Mouse (Mus musculus): ENCODE measurements around the gene Stat6. TPM values are rescaled to one million over a fixed set of nuclear protein-coding genes. Genes with fewer than 3 reads are reported as not detected.
A peak's percentile ranks its signal among the peaks of the same experiment; 100 is the strongest.

The Stat6 gene
- total and polyA plus RNA-seq, 2 experiments: 27.7 to 44.7 TPM

DNA sequence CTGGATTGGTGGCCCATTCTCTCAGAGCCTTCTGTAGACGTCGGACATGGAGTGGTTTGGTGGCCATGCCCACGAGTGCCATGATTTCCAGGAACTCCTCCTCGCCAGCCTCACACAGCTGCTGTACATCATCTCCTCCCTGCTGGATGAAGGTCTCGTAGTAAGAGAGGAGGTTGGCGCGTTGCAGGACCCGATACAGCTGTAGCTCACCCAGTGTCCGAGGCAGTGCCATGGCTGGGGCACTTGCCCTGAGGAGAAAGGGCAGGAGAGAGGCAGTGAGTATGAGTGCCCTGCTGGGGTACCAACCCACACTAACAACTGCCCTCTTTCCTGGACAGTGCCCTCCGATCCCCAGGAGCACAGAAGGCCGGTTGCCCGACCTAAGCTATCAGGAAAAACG lies 22.1 kb downstream of the Stat6 start:
- no peak for DNase-seq (ENCODE audit: extremely low read depth, low read depth, low spot score)
- peak overlapping the region; percentile 5; the same call in 1 of the 2 replicates for H3K9ac ChIP-seq (ENCODE audit: low read depth, low read length)
- no peaks in the 10 kb centered on the region for H3K27me3 ChIP-seq (ENCODE audit: control insufficient read depth, insufficient read depth, low read length)
- peaks cover 5% of the 10 kb centered on the region for H3K36me3 ChIP-seq (ENCODE audit: control insufficient read depth, insufficient read depth, low read length)
- H3K4me3 ChIP-seq (ENCODE audit: insufficient read depth, low read depth, low read length): no peak overlapping the region
- no peak overlapping the region for H3K27ac ChIP-seq (replicated peaks; ENCODE audit: insufficient read depth, low read depth, low read length)
- H3K4me1 ChIP-seq (ENCODE audit: control insufficient read depth, insufficient read depth, low read length): peaks cover 18% of the 10 kb centered on the region
- WGBS: 58% methylated on average over 13 of the region's 13 CpGs
- TF ChIP-seq CTCF (IDR thresholded peaks at IDR 0.05; ENCODE audit: low read depth, low read length) (no peak), POLR2A (IDR thresholded peaks at IDR 0.05; ENCODE audit: extremely low read depth, insufficient read depth, low read length) (no peak)
- peaks cover 9% of the 10 kb centered on the region; the same call in 1 of the 2 replicates for H3K79me2 ChIP-seq (ENCODE audit: control insufficient read depth, insufficient read depth, low read length)

- H3K27me3 ChIP-seq (ENCODE audit: control insufficient read depth, insufficient read depth, low read length): no peaks in the 10 kb centered on the region
- DNase-seq (ENCODE audit: extremely low read depth, low read depth, low spot score): no peak
- peaks cover 18% of the 10 kb centered on the region for H3K4me1 ChIP-seq (ENCODE audit: control insufficient read depth, insufficient read depth, low read length)
- peak overlapping the region; percentile 86 for H3K27ac ChIP-seq (replicated peaks; ENCODE audit: insufficient read depth, low read depth, low read length)
- H3K36me3 ChIP-seq (ENCODE audit: control insufficient read depth, insufficient read depth, low read length): peaks cover 2% of the 10 kb centered on the region; the same call in 1 of the 2 replicates
- peak overlapping the region; percentile 92 for H3K9ac ChIP-seq (ENCODE audit: low read depth, low read length)
- WGBS: 6% methylated on average over 14 of the region's 14 CpGs
- peak overlapping the region; percentile 86 for H3K4me3 ChIP-seq (ENCODE audit: insufficient read depth, low read depth, low read length)
- TF ChIP-seq POLR2A (IDR thresholded peaks at IDR 0.05; ENCODE audit: extremely low read depth, insufficient read depth, low read length) (no peak), CTCF (IDR thresholded peaks at IDR 0.05; ENCODE audit: low read depth, low read length) (no peak)
- H3K79me2 ChIP-seq (ENCODE audit: control insufficient read depth, insufficient read depth, low read length): peaks cover 9% of the 10 kb centered on the region; the same call in 1 of the 2 replicates
These were observed 22.8 kb downstream of the Stat6 start for GRCm38 (mm10) chr10:127665366-127666181.

- Histone ChIP-seq H3K9ac (ENCODE audit: low read depth, low read length) (peak within 1 kb of the TSS; percentile 92), H3K79me2 (ENCODE audit: control insufficient read depth, insufficient read depth, low read length) (peaks cover 9% of the 10 kb centered on the region; the same call in 1 of the 2 replicates), H3K4me3 (ENCODE audit: insufficient read depth, low read depth, low read length) (peak within 1 kb of the TSS; percentile 86), H3K27me3 (ENCODE audit: control insufficient read depth, insufficient read depth, low read length) (no peaks in the 10 kb centered on the region), H3K4me1 (ENCODE audit: control insufficient read depth, insufficient read depth, low read length) (peaks cover 18% of the 10 kb centered on the region), H3K36me3 (ENCODE audit: control insufficient read depth, insufficient read depth, low read length) (peaks cover 2% of the 10 kb centered on the region; the same call in 1 of the 2 replicates), H3K27ac (replicated peaks; ENCODE audit: insufficient read depth, low read depth, low read length) (peak within 1 kb of the TSS; percentile 94)
- TF ChIP-seq POLR2A (IDR thresholded peaks at IDR 0.05; ENCODE audit: extremely low read depth, insufficient read depth, low read length): peak; percentile 70; the same call in 1 of the 2 replicates
- TF ChIP-seq CTCF (IDR thresholded peaks at IDR 0.05; ENCODE audit: low read depth, low read length): no peak
- WGBS: under 1% methylated on average over 72 of the region's 73 CpGs
- DNase-seq (ENCODE audit: extremely low read depth, low read depth, low spot score): peak; percentile 81
These were observed 23.9 kb downstream of the Stat6 start, which contains the start of gene Nemp1 for GRCm38 (mm10) chr10:127666501-127667268. TSS of gene Nemp1 (plus strand) at chr10:127666901.

DNA sequence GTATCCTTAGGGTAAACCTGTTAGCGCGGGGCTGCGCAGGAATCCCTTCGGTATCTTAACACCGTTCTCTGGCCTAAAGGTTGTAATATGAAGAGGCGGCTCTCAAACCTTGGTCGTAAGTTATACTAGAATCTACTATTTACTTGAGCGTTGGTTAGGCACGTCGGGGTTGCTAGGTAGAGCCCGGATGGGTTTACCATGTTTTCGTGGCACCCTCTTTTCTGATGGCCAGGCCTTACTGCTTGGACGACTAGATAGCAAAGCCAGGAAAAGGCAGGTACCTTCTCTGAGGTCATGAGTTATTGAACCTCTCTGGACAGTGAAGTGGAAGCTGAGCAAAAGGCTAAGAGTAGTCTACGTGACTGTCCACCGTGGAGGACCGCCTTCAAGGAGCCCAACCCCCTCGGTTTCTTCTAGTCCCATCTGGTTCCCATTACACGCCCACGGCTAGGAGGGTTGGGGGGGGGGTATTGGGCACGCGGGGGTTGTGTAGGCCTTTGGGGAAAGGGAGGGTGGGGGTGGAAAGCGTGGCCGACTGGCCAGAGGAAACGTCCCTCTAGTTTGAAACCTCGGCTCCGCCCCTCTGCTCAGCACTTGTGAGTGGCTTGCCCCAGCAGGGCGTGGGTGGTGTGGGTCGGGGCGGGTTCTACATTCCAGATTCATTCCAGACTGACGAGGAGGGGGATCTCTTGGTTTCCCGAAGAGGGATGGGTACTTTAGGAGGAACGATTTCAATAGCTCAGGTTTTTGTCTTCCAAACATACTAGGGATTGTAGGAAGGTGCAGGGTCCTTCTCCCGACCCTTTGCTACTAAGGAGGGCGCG lies 24.7 kb downstream of the Stat6 start:
- DNase-seq (ENCODE audit: extremely low read depth, low read depth, low spot score): peak; percentile 83
- Histone ChIP-seq H3K9ac (ENCODE audit: low read depth, low read length) (peak overlapping the region; percentile 91), H3K27me3 (ENCODE audit: control insufficient read depth, insufficient read depth, low read length) (no peaks in the 10 kb centered on the region), H3K4me1 (ENCODE audit: control insufficient read depth, insufficient read depth, low read length) (peaks cover 17% of the 10 kb centered on the region), H3K4me3 (ENCODE audit: insufficient read depth, low read depth, low read length) (peak overlapping the region; percentile 86), H3K79me2 (ENCODE audit: control insufficient read depth, insufficient read depth, low read length) (peaks cover 9% of the 10 kb centered on the region; the same call in 1 of the 2 replicates), H3K27ac (replicated peaks; ENCODE audit: insufficient read depth, low read depth, low read length) (peak overlapping the region; percentile 94), H3K36me3 (ENCODE audit: control insufficient read depth, insufficient read depth, low read length) (peaks cover 2% of the 10 kb centered on the region; the same call in 1 of the 2 replicates)
- TF ChIP-seq CTCF (IDR thresholded peaks at IDR 0.05; ENCODE audit: low read depth, low read length) (no peak), POLR2A (IDR thresholded peaks at IDR 0.05; ENCODE audit: extremely low read depth, insufficient read depth, low read length) (peak; percentile 56; the same call in 1 of the 2 replicates)
- WGBS: under 1% methylated on average over 35 of the region's 35 CpGs
